18 mouse cellular contexts compared by ENCODE assay signal in the genomic region with DNA sequence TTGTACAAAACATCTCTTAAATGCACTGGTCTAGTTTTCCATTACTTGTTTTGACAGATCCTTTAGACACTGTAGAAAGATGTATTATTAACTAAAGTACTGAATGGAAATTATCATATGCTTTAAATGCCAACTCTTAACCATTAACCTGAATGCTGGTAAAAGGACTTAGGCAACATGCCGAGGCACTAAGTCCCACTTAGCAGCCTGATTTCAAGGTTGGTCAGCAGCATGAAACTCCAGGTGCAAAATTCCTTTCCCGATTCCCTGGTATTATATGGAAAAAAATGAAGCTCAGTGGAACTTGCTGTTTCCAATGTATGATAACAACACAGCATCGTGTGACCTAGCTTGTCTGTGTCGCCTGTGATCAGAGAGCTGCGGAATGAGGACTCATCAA. TPM values are rescaled to one million over a fixed set of nuclear protein-coding genes. Genes with fewer than 3 reads are reported as not detected.
A peak's percentile ranks its signal among the peaks of the same experiment; 100 is the strongest.
DNase-seq lines count a peak whose midpoint lies in the region; ATAC-seq and TF ChIP-seq lines count a peak whose summit lies in the region.
"Had no signal": no experiment of that assay in that cellular context is flagged by ENCODE, and none has a peak within 500 bp of the region (broad histone marks: within the 10 kb centered on the region; RNA-seq: fewer than 3 reads in every experiment).

No protein-coding gene starts in this region.

- peak; percentile 68 for DNase-seq in kidney, adult 11 months
- no peak for DNase-seq in kidney, postnatal 4 days
- peak; percentile 89 for DNase-seq in Patski (ENCODE audit: low read depth, low spot score)
- DNase-seq in kidney, postnatal 25 days: peak; percentile 63 to 71
- DNase-seq in lung, adult 2 months: no peak
- DNase-seq in gastrocnemius, adult 18-20 months (ENCODE audit: low spot score): no peak
- DNase-seq: adrenal gland, postnatal 14 days; cerebellum, adult 11-12 months; cerebellum, adult 9-11 months; gastrocnemius, postnatal 14 days; heart, postnatal 36 days had no signal

- POLR2A ChIA-PET in Patski (lab: Charles Lee): interaction anchor here (1.9 kb wide), 1 partner anchor 19 kb away, joined by 6 read pairs; no protein-coding TSS in a partner anchor

- no peak for TF ChIP-seq POLR2A in lung, adult 2 months (IDR thresholded peaks at IDR 0.05; ENCODE audit: borderline replicate concordance, extremely low read depth, low read depth, low read length)

- 74% methylated on average over 5 of the region's 5 CpGs for WGBS in kidney, embryonic 15.5 days
- WGBS in lung, adult 2 months: 73% methylated on average over 5 of the region's 5 CpGs

- no peak overlapping the region for H3K4me3 ChIP-seq in kidney, embryonic 15.5 days (replicated peaks)
- H3K4me3 ChIP-seq in lung, adult 2 months (replicated peaks; ENCODE audit: extremely low read depth, low read depth, low read length): no peak overlapping the region
- H3K4me3 ChIP-seq: embryonic facial prominence, embryonic 10.5 days; forebrain, embryonic 13.5 days; heart, embryonic 13.5 days; hindbrain, embryonic 15.5 days had no signal

- ATAC-seq in Patski: peak; percentile 65
- ATAC-seq in kidney, embryonic 15.5 days (replicated peaks; ENCODE audit: low FRiP score): no peak
- ATAC-seq: activated CD4-positive, CD25-positive, alpha-beta regulatory T cell, adult 4 months; forebrain, embryonic 13.5 days had no signal

- no peaks in the 10 kb centered on the region for H3K9me3 ChIP-seq in kidney, embryonic 15.5 days (replicated peaks)
- H3K9me3 ChIP-seq: embryonic facial prominence, embryonic 10.5 days; forebrain, embryonic 13.5 days; heart, embryonic 13.5 days; hindbrain, embryonic 15.5 days had no signal

- no peak overlapping the region for H3K4me2 ChIP-seq in kidney, embryonic 15.5 days
- H3K4me2 ChIP-seq: forebrain, embryonic 13.5 days; heart, embryonic 13.5 days; hindbrain, embryonic 15.5 days had no signal

- TF ChIP-seq CTCF in Patski (IDR thresholded peaks at IDR 0.05): no peak
- no peak for TF ChIP-seq CTCF in lung, adult 2 months (IDR thresholded peaks at IDR 0.05; ENCODE audit: insufficient read depth, low read length)

- H3K27ac ChIP-seq in kidney, embryonic 15.5 days: peak overlapping the region; percentile 77
- H3K27ac ChIP-seq: embryonic facial prominence, embryonic 10.5 days; forebrain, embryonic 13.5 days; heart, embryonic 13.5 days; hindbrain, embryonic 15.5 days had no signal

- peaks cover 18% of the 10 kb centered on the region for H3K4me1 ChIP-seq in kidney, embryonic 15.5 days
- no peaks in the 10 kb centered on the region for H3K4me1 ChIP-seq in lung, adult 2 months (ENCODE audit: control insufficient read depth, insufficient read depth, low read length)
- H3K4me1 ChIP-seq: embryonic facial prominence, embryonic 10.5 days; forebrain, embryonic 13.5 days; heart, embryonic 13.5 days; hindbrain, embryonic 15.5 days had no signal

- no peaks in the 10 kb centered on the region for H3K36me3 ChIP-seq in kidney, embryonic 15.5 days
- H3K36me3 ChIP-seq: embryonic facial prominence, embryonic 10.5 days; heart, embryonic 13.5 days; hindbrain, embryonic 15.5 days had no signal

- CTCF ChIA-PET in Patski (lab: Charles Lee): interaction anchor here (1.0 to 2.1 kb wide), 7 partner anchors 10 to 46 kb away, joined by 3 to 11 read pairs (median 4); no protein-coding TSS in a partner anchor

- in situ Hi-C loops in Patski (cut with MboI; ENCODE audit: low pct_unique_long_range_greater_than_20kb): no loop called here

- no peaks in the 10 kb centered on the region for H3K27me3 ChIP-seq in Patski
- H3K27me3 ChIP-seq in kidney, embryonic 15.5 days: no peaks in the 10 kb centered on the region
- H3K27me3 ChIP-seq: forebrain, embryonic 13.5 days; hindbrain, embryonic 15.5 days had no signal

- no peak overlapping the region for H3K9ac ChIP-seq in kidney, embryonic 15.5 days
- H3K9ac ChIP-seq: forebrain, embryonic 13.5 days; heart, embryonic 13.5 days; hindbrain, embryonic 15.5 days had no signal

RNA-seq across cellular contexts. Expression of gene Col4a3, which starts 31.9 kb away (rescaled TPM):
- polyA plus RNA-seq in Patski (2021): 70.1 TPM
- polyA plus RNA-seq in kidney, embryonic 15.5 days (2015; fragmentation: Nextera tagmentation; extraction: Ambion mirVana): 2.6 and 2.8 TPM in 2 replicates
- 43.6 and 64.6 TPM in 2 replicates for polyA plus RNA-seq in lung, adult 2 months (2012; rRNA removed)
- total RNA-seq in gastrocnemius, adult 18-20 months (2021): under 1 TPM; 0.50 to 0.59 TPM

RNA-seq across cellular contexts. Expression of gene Col4a4, which starts 31.9 kb away (rescaled TPM):
- 43.2 TPM for polyA plus RNA-seq in Patski (2021)
- polyA plus RNA-seq in kidney, embryonic 15.5 days (2015; fragmentation: Nextera tagmentation; extraction: Ambion mirVana): 3.4 and 3.8 TPM in 2 replicates
- 19.2 and 26.5 TPM in 2 replicates for polyA plus RNA-seq in lung, adult 2 months (2012; rRNA removed)
- 1 to 10 TPM; 1.0 to 1.3 TPM for total RNA-seq in gastrocnemius, adult 18-20 months (2021)
- total RNA-seq: MEL had no signal

Comparison
In these comparisons a context has a peak if more than half of its experiments do, and no peak if none do; other contexts are left out.
1. DNase-seq: peak in kidney, adult 11 months (single experiment), Patski (single experiment) and kidney, postnatal 25 days (2 of 2); none in kidney, postnatal 4 days (0 of 2), lung, adult 2 months (single experiment) and gastrocnemius, adult 18-20 months (single experiment).
2. RNA of gene Col4a3, which starts 31.9 kb away (polyA plus RNA-seq): 70.1 TPM in Patski (single experiment) and 43.6 to 64.6 TPM in lung, adult 2 months; 2.6 to 2.8 TPM in kidney, embryonic 15.5 days; every median in the first group is over 10 times any median in the second.